Mouse (Mus musculus) frontal cortex, postnatal 10 days (tissue): Measurements from ENCODE around the gene Safb.
A peak's percentile ranks its signal among the peaks of the same experiment; 100 is the strongest.

Experiments
- DNase-seq, 2 experiments: peaks; one replicate each; pipeline ENCODE4 v3.0.0; 2022; ENCODE audit warnings: low spot score in 2 of 2, mixed read lengths in 1 of 2

Gene Safb

DNA sequence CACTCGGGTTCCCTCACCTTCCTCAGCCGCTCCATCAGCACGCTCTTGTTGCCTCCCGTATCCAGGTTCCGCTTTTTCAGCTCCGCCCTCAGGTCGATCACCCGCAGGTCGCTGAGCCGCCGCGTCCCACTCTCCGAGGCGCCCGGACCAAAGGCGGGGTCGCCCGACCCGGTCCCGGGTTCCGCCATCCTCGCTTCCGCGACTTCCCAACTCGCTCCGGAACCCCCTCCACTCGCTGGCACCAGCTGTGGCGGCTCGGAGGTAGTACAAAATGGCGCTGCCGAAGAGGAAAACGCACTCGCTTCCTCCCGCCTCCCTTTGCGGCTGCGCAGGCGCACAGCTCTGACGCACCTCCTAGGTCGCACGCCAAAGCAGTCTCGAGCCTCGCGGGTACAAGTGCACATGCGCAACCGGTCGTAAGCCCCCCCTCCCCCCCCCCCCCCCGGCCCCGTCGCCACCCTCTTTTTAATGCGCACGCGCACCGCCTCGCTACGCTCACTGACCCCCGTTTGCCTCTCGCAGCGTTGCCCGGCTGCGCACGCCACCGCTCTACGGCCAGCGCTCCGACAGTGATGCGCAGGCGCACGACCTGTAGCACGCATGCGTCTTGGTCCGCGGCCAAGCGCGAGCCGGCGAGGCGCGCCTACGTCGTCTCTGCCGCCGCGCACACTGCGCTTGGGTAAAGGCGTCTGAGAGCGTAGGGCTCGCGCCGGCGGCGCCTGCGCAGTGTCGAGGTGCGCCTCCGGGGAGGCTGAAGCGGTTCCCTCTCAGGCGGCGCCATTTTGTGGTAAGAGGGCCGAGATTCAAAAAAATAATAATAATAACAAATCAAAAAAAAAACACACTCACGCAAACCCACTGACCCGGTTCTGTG is at the start of gene Safb, which contains the start of gene Safb2:
TSS of gene Safb (plus strand) at position 569 of the 874 bp plus-strand sequence.
TSS of gene Safb2 (minus strand) at position 329 of the 874 bp plus-strand sequence.
- peak; percentile 99 to 100 for DNase-seq

DNA sequence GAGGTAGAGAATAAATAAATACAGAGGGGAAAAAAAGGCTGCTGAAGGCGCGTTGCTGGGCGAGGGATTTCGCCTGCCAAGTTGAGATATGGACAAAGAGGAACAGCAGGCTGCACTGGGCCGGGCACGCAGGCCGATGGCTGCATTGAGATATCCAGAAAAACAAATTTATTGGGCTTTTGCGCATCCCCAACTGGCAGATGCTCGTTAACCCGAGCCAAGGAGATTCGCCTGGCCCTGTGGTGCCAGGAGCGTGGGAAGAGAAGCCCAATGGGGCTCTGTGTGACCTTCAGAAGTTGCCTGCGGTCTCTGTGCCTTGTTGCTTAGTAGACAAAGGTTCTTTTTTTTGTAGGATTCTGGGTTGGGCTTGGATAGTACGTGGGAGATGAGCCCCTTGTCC is 48.4 kb upstream of the Safb start:
- no peak for DNase-seq

DNA sequence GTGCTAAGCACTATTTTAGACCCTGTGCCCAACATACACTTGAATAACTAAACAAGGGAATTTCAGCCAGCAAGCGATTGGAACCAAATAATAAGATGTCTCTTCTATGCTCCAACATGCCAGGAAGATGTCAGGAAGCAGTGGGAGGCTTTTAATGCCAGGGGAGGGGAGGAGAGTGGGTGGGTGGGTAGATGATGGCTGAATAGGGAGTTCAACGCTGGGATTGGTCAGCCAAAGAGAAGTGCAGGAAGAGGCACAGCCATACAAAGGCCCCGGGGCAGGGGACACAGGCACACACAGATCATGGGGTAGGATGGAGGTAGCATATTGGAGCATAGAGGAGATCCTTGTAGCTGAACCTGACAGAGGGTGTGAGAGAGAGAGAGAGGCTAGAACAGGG is 47.8 kb upstream of the Safb start:
- no peak for DNase-seq

DNA sequence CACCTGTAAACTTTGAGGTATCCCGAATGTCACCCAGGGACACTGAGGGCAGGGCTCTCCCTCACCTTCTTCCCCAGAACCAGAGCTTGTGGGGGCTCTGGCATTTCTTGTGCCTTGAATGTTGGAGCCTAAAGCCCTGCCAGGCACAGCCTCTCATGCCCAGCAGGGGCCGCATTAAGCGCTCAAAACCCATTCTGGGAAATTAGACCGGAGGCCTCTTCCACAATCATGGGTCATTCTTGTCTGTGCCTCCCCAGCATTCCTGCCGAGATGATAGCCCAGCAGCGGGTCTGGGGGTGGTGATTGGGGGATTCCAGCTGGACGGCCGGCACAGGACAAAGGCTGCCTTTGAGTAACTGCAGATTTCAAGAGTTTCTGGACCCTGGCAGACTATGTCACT is 46.7 kb upstream of the Safb start:
- DNase-seq = no peak

DNA sequence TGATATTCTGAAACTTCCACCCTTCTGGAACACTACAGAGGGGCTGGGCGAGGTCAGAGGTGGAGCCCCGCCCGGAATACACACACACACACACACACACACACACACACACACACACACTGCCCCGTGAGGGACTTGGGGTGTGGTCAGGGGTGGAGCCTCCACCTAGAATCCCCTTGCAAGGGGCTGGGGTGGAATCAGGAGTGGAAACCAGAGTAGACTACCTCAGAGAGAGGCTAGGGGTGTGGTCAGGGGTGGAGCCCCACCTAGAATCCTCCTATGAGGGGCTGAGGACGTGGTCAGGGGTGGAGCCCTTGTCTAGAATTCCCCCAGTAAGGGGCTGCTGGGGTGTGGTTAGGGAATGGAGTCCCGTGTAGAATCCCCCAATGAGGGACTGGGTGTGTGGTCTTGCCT is 44.1 kb upstream of the Safb start:
- no peak for DNase-seq

DNA sequence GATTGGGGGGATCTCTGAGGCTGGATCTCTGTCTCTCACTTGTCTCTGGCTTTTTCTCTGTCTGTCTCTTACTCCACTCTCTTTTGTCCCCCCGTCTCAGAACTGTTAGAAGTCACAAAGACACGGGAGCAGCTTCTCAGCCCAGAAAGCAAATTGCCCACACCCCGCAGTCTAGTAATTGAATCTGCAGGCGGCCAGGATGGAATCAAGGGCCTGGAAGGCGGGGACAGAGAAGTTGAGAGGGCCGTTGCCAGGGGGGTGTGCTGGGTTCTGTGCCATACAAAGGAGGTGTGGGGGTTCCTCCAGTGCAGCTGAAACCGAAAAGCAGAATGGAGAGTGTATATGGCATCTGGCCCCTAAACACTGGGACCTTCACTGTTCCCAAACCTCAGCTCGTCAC is 41.9 kb upstream of the Safb start:
- no peak for DNase-seq

DNA sequence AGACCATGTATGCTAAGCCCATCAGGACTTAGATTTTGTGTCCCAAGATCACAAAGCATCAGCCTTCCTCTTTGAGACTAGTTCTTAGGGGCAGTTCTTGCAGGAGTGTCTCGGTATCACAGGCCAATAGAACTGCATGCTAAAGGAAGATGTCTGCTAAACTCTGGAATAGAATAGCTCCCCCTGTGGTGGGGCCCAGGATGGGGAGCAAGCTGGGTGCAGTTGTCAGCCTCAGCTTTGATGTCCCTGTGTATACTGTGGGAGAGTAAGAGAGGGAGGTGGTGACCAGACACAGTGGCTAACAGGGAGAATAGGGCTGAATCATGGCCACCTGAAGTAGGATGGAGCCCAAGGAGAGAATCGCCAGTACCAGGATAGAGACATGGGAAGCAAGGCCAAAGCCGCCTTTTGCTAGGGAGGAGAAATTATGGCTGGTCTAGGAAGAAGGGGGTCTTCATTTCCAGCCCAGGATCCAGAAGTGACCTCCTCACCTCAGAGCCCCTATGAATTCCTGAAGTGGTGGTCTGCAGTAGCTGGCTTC is 40.9 kb upstream of the Safb start:
- no peak for DNase-seq

DNA sequence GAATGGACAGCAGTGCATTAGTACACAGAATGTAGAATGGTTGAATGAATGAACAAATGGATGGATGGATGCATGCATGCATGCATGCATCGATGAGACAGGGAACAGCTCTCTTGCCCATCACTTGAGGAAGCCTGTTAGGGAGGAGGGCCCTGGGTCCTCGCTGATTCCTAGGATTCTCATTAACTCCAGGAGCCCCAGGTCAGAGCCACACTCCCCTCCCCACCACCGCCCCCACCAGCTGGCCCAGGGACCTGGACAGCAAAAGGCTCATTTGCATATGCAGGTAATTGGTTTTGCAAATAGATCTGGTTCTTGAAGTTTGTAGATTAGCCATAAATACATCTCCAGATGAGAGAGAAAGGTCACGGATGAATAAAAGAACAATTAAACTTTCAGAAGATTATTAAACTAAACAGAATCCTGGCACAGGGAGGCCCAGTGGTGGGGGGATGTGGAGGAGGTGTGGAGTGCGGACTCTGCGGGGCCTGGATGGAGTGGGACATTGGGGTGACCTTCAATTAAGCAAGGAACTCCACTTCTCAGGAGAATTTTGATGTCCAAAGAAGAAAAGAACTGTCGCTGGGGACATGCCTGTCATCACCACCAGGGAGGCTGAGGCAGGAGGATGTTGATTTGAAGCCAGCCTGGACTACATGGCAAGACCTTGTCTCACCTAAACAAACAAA is 39.8 kb upstream of the Safb start:
- DNase-seq = no peak

DNA sequence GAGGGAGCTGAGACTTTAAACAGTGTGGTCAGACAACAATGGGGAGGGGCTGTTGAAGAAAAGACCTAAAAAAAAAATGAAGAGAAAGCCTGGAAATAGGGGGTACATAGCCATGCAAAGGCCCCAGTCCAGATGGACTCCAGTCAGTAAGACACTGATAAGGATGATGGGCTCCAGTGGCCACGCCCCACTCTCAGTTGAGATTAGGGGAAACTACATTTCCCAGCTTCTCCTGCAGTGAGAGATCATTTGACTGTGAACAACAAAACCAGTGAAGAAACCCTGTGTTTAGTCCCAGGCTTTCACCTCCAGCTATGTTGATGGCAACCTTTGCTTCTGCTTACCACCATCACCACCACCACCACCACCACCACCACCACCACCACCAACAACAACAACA is 38.7 kb upstream of the Safb start:
- no peak for DNase-seq

DNA sequence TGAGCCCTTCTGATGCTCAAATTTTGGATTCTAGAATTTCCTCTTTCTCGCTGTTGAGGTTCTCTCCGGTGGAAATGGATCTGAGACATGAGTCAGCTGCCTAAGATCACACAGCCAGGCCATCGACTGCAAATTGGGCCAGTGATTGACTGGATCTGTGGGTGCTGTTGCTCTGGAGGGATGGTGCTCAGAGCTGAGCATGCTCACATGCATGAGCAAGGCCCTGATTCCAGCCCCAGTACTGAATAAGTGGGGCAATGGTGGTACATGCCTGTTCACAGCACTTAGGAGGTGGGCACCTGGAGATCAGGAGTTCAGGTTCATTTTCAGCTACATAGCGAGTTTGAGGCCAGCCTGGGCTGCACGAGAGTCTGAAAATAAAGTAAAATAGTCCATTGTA is 38.0 kb upstream of the Safb start:
- no peak for DNase-seq

DNA sequence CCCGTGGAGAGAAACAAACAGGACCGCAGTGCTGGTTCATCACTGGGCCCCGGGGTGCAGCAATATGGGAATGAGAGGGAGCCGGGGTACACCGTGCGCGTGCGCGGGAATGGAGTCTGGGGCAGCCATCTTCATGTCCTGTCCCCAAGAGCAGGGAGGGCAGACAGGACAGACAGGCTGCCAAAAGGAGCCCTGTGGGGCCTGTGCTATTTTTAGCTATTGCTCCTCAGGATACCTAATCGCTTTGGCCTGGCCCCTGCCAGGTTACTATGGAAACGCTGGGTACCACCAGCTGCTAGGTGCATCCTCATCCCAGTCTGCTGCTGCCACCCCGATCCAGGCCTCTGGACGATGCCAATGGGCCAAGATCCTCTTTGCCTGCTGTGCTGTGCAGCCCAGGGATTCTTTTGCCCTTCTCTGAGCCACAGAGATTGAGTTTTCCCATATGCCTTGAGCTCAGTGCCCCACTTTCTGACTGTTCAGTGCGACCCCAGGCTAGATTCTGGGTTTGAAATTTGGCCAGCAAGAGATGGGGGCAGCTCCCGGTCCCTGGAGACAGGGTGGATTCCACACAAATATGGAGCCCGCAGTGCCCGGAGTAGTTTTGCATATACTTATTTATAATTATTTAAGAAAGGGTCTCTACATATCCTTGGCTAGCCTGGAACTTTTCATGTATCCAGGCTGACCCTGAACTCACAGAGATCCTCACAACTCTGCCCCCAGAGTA is 37.3 kb upstream of the Safb start:
- no peak for DNase-seq

DNA sequence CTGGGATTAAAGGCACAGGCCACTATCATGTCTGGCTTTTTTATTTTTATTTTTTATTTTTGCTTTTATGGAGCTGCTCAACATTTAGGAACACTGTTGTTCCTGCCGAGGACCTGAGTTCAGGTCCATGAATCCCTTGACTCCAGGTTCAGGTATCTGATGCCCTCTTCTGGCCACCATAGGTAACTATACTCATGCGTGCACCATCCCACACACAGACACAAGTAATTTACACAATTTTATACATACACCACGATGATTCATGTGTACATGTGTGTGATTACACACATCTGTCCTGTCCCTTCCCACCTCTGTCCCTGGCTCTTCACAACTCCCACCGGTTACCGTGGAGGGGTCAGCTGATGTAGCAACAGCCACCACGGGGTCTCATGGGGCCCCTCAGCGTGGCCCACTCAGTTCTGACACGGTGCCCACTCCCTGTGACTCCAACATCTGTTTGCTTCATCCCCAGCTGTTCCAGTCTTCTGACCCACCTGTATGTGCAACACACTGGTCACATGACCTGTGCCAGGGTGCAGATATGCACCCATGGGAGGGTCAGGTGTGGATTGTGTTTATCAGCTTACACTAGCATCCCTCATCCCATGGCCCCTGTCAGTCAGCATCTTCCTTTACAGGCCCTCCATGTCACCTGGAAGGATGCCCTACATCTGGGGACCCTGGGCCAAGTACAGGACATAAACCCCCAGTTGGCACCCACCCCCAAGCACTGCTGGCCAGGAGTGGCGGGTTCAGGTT is 36.6 kb upstream of the Safb start:
- DNase-seq = peak; percentile 9 to 17

DNA sequence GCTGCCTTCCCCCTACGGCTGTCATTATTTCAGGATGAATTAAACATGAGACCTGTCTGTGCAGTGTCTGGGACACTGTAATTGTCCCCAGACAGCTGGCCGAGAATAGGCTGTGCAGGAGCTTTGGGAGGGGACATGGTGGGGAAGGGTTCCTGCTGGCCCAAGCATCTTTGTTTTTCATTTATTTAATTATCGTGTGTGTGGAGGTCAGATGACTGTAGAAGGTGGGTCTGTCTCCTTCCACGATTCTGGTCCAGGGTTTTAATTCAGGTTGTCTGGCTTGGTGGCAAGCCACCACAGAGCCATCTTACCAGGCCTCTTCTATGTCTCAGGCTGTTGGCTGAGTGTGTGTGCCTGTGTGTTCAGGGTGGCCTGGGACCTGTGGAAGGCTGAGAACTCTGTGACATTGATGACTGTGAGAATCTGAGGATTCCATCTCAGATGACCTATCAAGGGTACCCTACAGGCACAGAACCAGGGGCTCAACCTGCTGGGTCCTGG is 36.0 kb upstream of the Safb start:
- DNase-seq = no peak

DNA sequence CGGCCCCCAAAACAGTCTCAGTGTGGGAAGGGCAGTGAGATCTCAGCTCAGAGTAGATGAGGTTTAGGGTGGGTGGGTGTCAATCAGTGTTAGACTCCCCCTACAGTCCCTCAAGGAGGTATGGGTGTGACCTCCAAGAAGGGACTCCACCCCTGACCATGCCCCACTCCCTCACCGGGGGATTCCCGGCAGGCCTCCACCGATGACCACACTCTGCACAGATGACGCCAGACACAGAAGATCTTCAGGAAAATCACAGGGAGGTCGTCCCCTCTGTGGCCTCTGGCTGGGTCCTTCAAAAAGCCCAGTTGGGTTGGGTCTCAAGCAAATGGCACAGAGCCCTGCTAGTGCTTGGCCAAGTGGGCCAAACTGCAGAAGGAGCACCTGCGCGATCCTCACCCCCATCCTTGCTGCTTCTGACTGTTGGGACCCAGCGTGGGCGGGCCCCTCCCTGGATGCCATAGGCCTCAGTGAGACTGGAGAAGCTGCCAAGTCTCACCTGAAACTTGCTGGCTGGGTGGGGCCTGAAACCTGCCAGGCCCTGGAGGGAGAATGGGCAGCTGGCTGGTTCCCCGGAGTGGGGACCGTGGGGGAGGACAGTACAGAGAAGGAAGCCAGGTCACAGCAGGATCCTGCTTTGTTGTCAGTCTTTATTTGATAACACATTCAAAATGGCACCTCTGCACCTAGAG is 33.7 kb upstream of the Safb start:
- peak; percentile 7 to 8 for DNase-seq

DNA sequence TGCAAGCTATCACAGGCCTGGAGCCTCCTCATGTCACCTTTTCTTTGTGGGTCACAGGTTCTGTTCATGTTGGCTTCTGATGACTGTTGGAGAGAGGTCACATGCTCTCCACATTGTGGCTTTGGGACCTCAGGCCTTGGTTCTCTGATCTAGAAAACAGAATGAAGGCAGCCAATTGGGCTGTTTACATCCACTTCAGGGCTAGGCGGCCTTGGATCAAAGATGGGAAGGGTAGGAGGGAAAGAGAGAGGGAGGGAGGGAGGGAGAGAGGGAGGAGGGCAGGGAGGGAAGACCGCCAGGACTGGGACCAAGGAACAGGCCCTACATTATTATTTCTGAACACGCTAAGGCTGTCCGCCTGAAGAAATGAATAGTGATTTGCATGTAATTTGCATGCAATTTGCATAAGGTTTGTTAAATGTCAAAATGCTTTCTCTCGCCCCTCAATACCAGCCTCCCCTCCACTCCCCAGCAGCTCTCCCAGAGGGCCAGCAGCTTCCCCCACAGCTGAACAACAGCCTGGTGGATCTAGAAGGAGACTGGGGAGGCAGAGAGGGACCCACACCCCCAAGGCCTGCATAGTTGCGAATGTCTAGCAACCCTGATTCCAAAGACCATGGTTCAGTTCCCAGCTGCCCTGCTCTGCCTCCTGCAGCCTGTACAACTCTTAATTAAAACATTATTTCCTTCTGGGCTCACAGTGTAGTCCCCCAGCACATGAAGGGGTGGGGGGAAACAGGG is 32.6 kb upstream of the Safb start:
- no peak for DNase-seq

DNA sequence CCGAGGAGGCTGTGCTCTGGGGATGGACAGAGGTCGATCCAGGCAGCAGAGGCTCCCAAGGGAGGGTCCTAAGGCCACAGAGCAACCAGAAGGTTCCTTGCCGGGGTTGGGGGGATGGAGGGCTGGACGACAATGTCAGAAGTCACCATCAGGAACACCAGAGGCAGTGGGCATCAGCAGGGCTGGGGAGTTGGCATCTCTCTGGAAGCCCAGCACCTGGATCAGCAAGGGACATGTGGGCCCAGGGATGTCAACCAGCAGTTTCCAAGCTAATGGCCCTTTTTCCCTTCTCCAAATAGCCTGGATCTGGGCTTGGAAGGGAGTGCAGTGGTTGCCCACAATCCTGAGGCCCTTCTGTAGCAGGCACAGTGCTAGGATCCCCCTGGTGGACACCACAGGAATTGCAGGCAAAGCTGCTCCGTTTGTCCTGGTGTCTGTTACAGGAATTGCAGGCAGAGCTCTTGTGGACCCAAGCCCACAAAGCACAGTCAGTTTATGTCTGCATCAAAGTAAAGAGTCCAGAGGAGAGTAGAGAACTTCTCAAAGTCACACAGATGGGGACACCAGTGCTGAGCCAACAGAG is 31.8 kb upstream of the Safb start:
- peak; percentile 54 to 72 for DNase-seq

DNA sequence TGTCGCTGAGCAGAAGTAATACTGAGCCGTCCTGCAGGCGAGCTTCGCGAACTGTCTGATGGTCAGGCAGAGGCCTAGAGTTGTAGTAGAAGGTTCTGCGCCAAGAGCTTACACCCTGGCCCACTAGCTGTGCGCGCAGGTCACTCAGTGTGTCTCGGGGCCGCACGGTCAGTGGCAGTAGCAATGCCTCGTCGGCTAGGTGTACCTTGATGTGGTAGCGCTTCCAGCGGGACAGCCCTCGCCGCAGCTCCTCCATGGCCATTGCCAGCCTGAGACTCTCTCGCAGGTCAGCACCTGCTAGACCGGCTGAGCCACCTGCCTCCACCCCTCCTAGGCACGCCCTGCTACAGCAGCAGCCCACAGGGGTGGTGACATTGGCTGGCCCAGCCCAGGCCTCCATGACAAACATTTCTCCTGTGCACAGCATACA is 30.5 kb upstream of the Safb start, which contains the start of gene Gm20219:
TSS of gene Gm20219 (minus strand) at position 266 of the 430 bp plus-strand sequence.
- no peak for DNase-seq

DNA sequence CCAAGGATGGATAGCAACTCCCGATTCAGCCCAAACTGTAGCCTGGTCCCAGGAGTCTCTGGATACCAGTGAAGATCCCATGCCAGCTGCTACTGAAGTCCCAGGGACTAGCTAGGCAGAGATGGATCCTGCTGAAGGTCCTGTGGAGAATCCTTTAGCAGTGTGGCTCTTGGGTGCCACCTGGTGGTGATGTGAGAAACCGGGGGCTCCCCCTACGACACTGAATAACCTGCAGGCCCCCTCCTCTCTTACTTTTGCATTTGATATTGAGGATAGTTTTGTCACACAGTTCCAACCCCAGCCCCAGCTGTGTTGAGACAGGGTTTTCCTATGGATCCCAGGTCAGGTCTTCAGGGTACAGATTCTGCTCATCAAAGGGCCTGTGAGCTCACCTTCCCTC is 26.2 kb upstream of the Safb start:
- DNase-seq = peak; percentile 52 to 70

DNA sequence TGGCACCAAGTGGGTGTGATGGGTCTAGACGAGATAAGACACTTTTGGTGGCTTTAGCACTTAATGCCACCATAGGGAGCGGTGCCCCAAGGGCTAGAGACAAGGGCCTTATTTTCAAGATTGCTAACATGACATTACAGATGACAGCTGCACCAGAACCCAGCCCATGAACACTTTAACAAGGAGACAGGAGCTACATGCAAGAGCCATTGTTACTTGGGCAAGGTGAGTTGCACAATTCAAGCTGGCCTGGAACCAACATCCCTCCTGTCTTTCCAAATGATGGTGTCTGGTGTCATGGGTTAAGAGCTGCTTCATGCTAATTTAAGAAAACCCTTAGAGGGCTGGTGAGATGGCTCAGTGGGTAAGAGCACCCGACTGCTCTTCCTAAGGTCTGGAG is 25.2 kb upstream of the Safb start:
- no peak for DNase-seq
